Mouse (Mus musculus) thymus, adult 2 months (tissue): ENCODE measurements around the gene Cyp21a1. TPM values are rescaled to one million over a fixed set of nuclear protein-coding genes. Genes with fewer than 3 reads are reported as not detected.
"Not testable (repeated sequence)": the region's sequence is repeated elsewhere in the genome, so short reads cannot be mapped to it uniquely, and the experiment has no call there.

Experiments
- DNase-seq: peaks from one replicate; pipeline ENCODE4 v3.0.0; 2021
- H3K27ac ChIP-seq: fragments of 200-500 bp; 2 replicates; pipeline ENCODE4 v1.5.1; 2012; ENCODE audit warnings: low read length, control low read depth; ENCODE audit not compliant: control insufficient read depth, insufficient read depth
- H3K27me3 ChIP-seq: fragments of 200-500 bp; 2 replicates; pipeline ENCODE4 v1.6.1; 2012; ENCODE audit warnings: mild to moderate bottlenecking, low read length, moderate library complexity, mixed read lengths; ENCODE audit not compliant: control insufficient read depth, insufficient read depth
- H3K36me3 ChIP-seq: fragments of 200-500 bp; 2 replicates; pipeline ENCODE4 v1.6.1; 2012; ENCODE audit warnings: mild to moderate bottlenecking, low read length, moderate library complexity; ENCODE audit not compliant: control insufficient read depth, insufficient read depth
- H3K4me1 ChIP-seq: fragments of 200-500 bp; replicated peaks from 2 replicates; pipeline ENCODE4 v1.6.1; 2012; ENCODE audit warnings: low read length; ENCODE audit not compliant: control insufficient read depth, insufficient read depth
- H3K4me3 ChIP-seq: fragments of 200-500 bp; 2 replicates; pipeline ENCODE4 v1.5.1; 2012; ENCODE audit warnings: mild to moderate bottlenecking, low read length, control low read depth, moderate library complexity; ENCODE audit not compliant: control insufficient read depth, insufficient read depth
- CTCF ChIP-seq: fragments of 200-500 bp; IDR thresholded peaks from 2 replicates; pipeline ENCODE4 v1.5.1; 2012; ENCODE audit warnings: mild to moderate bottlenecking, control low read depth, low read length, moderate library complexity, borderline replicate concordance; ENCODE audit not compliant: control insufficient read depth, poor library complexity, insufficient read depth; ENCODE audit errors: extremely low read depth
- POLR2A ChIP-seq: fragments of 200-500 bp; IDR thresholded peaks from 2 replicates; pipeline ENCODE4 v1.6.1; 2012; ENCODE audit warnings: mild to moderate bottlenecking, low read length, control low read depth, moderate library complexity; ENCODE audit not compliant: control insufficient read depth, poor library complexity, insufficient read depth; ENCODE audit errors: extremely low read depth
- WGBS: fragments of 180-500 bp; shearing (Covaris S2); methylation state at CpG from one replicate; pipeline ENCODE4 v1.1.7; 2018; 5-methylcytosine and 5-hydroxymethylcytosine counted together
- polyA plus RNA-seq: library from polyadenylated mRNA; depleted of rRNA; stranded (reverse); fragments of >200 nt; gene quantifications from 2 replicates; pipeline ENCODE4 v1.2.3, GENCODE M21; 2012

Cyp21a1 gene
- polyA plus RNA-seq, 1 experiment: 0.16 TPM

GRCm38 (mm10) chr17:34814818-34815370 is 10.5 kb upstream of the Cyp21a1 start:
- no peak overlapping the region for H3K4me3 ChIP-seq
- no peaks in the 10 kb centered on the region for H3K4me1 ChIP-seq
- DNase-seq: no peak
- no peaks in the 10 kb centered on the region for H3K27me3 ChIP-seq
- 87% methylated on average over 7 of the region's 7 CpGs for WGBS
- TF ChIP-seq CTCF (no peak), POLR2A (no peak)
- H3K36me3 ChIP-seq: no peaks in the 10 kb centered on the region
- H3K27ac ChIP-seq: no peak overlapping the region

- H3K4me3 ChIP-seq, H3K4me1 ChIP-seq, H3K36me3 ChIP-seq, H3K27ac ChIP-seq, H3K27me3 ChIP-seq: not testable (repeated sequence)
- peak; percentile 29 for DNase-seq
- 65% methylated on average over 12 of the region's 12 CpGs for WGBS
- TF ChIP-seq CTCF: peak; percentile 84
Observed at GRCm38 (mm10) chr17:34813747-34814146, 9.4 kb upstream of the Cyp21a1 start.

GRCm38 (mm10) chr17:34811275-34811674 is 6.9 kb upstream of the Cyp21a1 start:
- H3K36me3 ChIP-seq: no peaks in the 10 kb centered on the region
- WGBS: 86% methylated on average over 15 of the region's 15 CpGs
- H3K4me3 ChIP-seq: no peak overlapping the region
- no peak for TF ChIP-seq CTCF
- no peak for TF ChIP-seq POLR2A
- no peak for DNase-seq
- H3K27ac ChIP-seq: no peak overlapping the region
- no peaks in the 10 kb centered on the region for H3K4me1 ChIP-seq
- no peaks in the 10 kb centered on the region for H3K27me3 ChIP-seq

DNA sequence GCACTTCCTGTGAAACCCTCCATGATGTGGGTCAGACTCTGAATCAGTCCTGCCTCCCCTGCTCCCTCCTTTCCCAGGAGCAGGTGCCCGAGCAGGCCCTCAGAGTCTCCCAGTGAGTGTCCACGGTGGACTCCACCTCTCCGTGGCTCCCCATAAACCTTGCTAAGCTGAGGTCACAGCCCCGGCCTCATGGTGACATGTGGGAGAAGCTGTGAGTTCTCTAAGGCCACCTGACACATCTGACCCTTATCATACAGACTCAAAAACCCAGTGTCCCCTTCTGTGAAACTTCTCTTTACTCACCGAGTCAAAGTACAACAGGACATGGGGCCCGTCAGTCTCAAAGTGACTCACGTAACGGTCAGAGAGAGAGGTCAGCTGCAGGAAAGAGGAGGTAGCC is 6.5 kb upstream of the Cyp21a1 start:
- not testable (repeated sequence) for H3K27ac ChIP-seq, H3K4me3 ChIP-seq, H3K36me3 ChIP-seq, H3K4me1 ChIP-seq, H3K27me3 ChIP-seq, DNase-seq
- 91% methylated on average over 8 of the region's 8 CpGs for WGBS

GRCm38 (mm10) chr17:34810411-34810810 is 6.0 kb upstream of the Cyp21a1 start:
- not testable (repeated sequence) for DNase-seq, H3K27ac ChIP-seq, H3K27me3 ChIP-seq, H3K36me3 ChIP-seq, H3K4me1 ChIP-seq, H3K4me3 ChIP-seq
- 88% methylated on average over 5 of the region's 5 CpGs for WGBS

DNA sequence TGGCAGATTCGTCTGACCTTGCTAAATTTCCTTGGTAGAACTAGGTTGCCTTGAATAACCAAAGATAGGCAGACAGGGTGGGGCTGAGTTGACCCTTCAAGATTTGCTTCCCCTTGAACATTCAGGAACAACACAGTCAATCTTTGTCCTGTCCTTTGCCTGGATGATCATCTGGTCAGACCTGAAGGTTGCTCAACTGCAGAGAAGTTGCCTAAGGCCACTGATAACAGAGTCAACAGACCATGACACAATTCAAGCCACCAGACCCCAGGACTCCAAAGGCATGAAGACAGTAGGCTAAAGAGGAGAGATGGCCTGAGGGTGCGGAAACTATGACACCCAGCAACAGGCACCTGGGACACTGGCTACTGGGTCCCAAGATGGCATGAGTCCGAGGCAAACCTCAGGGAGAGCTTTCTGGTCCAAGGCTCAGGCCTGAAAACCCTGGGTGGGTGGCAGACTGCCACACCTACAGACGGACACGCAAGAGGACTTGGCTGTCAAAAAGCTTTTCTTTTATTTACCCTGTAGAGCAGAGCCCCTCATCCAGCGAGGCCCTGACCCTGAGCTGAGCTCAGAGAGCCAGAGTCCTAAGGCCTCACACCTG is 4.3 kb upstream of the Cyp21a1 start:
- WGBS: 92% methylated on average over 6 of the region's 6 CpGs

GRCm38 (mm10) chr17:34807176-34807575 is 2.8 kb upstream of the Cyp21a1 start:
- TF ChIP-seq POLR2A: no peak
- TF ChIP-seq CTCF: no peak
- DNase-seq: no peak
- H3K27ac ChIP-seq: no peak overlapping the region

More for the DNA sequence above, 4.3 kb upstream of the Cyp21a1 start:
- DNase-seq: no peak
- H3K27ac ChIP-seq: no peak overlapping the region
- TF ChIP-seq CTCF (no peak), POLR2A (no peak)
- no peak overlapping the region for H3K4me3 ChIP-seq
- H3K4me1 ChIP-seq: no peaks in the 10 kb centered on the region
- H3K27me3 ChIP-seq: no peaks in the 10 kb centered on the region
- no peaks in the 10 kb centered on the region for H3K36me3 ChIP-seq

More at GRCm38 (mm10) chr17:34807176-34807575, 2.8 kb upstream of the Cyp21a1 start:
- H3K4me3 ChIP-seq: no peak overlapping the region
- H3K4me1 ChIP-seq: no peaks in the 10 kb centered on the region
- H3K36me3 ChIP-seq: no peaks in the 10 kb centered on the region
- 67% methylated on average over 3 of the region's 3 CpGs for WGBS
- no peaks in the 10 kb centered on the region for H3K27me3 ChIP-seq
